Mouse (Mus musculus) thymus, postnatal 0 days (tissue): ENCODE data around the gene Abcf3. TPM values are rescaled to one million over a fixed set of nuclear protein-coding genes. Genes with fewer than 3 reads are reported as not detected.
A peak's percentile ranks its signal among the peaks of the same experiment; 100 is the strongest.

Experiments used
- DNase-seq: peaks from one replicate; pipeline ENCODE4 v3.0.0-alpha.2; 2015; ENCODE audit warnings: low spot score
- polyA plus RNA-seq: library from polyadenylated mRNA; unstranded; fragments of >200 nt; fragmentation: Nextera tagmentation; extraction: Ambion mirVana; gene quantifications from 2 replicates; pipeline ENCODE4 v1.2.1, GENCODE M21; 2015

The Abcf3 gene
- polyA plus RNA-seq, 1 experiment from 2014 or later = 63.7 TPM

- DNase-seq = no peak
These were observed 7.9 kb upstream of the Abcf3 start for GRCm38 (mm10) chr16:20540438-20540837.

- no peak for DNase-seq
These were observed 2.7 kb upstream of the Abcf3 start for GRCm38 (mm10) chr16:20545696-20546095.

- DNase-seq = no peak
These were observed 954 bp upstream of the Abcf3 start for GRCm38 (mm10) chr16:20547423-20547822.

- DNase-seq = no peak
These were observed 784 bp downstream of the Abcf3 start for GRCm38 (mm10) chr16:20549161-20549560.

GRCm38 (mm10) chr16:20551691-20552090 is 3.3 kb downstream of the Abcf3 start:
- no peak for DNase-seq

GRCm38 (mm10) chr16:20552594-20552993 is 4.2 kb downstream of the Abcf3 start:
- DNase-seq = no peak

GRCm38 (mm10) chr16:20555000-20555399 is 6.6 kb downstream of the Abcf3 start:
- no peak for DNase-seq

- no peak for DNase-seq
These were observed 9.0 kb downstream of the Abcf3 start for GRCm38 (mm10) chr16:20557381-20557780.

- DNase-seq = no peak
These were observed 16.7 kb downstream of the Abcf3 start for GRCm38 (mm10) chr16:20565075-20565474.

GRCm38 (mm10) chr16:20589366-20589938 is 41.1 kb downstream of the Abcf3 start, which contains the start of gene Vwa5b2:
Vwa5b2 (plus strand) TSS chr16:20589471.
- no peak for DNase-seq

- no peak for DNase-seq
These were observed 41.7 kb downstream of the Abcf3 start for GRCm38 (mm10) chr16:20589939-20590679.

GRCm38 (mm10) chr16:20590680-20591038 is 42.3 kb downstream of the Abcf3 start:
- DNase-seq = no peak

GRCm38 (mm10) chr16:20591076-20591705 is 42.8 kb downstream of the Abcf3 start:
- DNase-seq = no peak

GRCm38 (mm10) chr16:20595060-20595673 is 46.8 kb downstream of the Abcf3 start:
- DNase-seq = no peak

GRCm38 (mm10) chr16:20595737-20596136 is 47.4 kb downstream of the Abcf3 start:
- DNase-seq = no peak

- DNase-seq = no peak
These were observed 48.5 kb downstream of the Abcf3 start for GRCm38 (mm10) chr16:20596687-20597441.

GRCm38 (mm10) chr16:20600511-20600910 is 52.1 kb downstream of the Abcf3 start:
- DNase-seq = no peak

- DNase-seq = no peak
These were observed 56.3 kb downstream of the Abcf3 start for GRCm38 (mm10) chr16:20604705-20605104.

GRCm38 (mm10) chr16:20610501-20611356 is 62.4 kb downstream of the Abcf3 start:
- peak; percentile 84 for DNase-seq
